Mouse (Mus musculus) forelimb bud, embryonic 11.5 days (tissue): ENCODE results near the gene Suds3.
A peak's percentile ranks its signal among the peaks of the same experiment; 100 is the strongest.

Experiments
- DNase-seq: peaks from one replicate; pipeline ENCODE4 v3.0.0-alpha.2; 2012; ENCODE audit warnings: low read depth, low spot score

Gene Suds3

DNA sequence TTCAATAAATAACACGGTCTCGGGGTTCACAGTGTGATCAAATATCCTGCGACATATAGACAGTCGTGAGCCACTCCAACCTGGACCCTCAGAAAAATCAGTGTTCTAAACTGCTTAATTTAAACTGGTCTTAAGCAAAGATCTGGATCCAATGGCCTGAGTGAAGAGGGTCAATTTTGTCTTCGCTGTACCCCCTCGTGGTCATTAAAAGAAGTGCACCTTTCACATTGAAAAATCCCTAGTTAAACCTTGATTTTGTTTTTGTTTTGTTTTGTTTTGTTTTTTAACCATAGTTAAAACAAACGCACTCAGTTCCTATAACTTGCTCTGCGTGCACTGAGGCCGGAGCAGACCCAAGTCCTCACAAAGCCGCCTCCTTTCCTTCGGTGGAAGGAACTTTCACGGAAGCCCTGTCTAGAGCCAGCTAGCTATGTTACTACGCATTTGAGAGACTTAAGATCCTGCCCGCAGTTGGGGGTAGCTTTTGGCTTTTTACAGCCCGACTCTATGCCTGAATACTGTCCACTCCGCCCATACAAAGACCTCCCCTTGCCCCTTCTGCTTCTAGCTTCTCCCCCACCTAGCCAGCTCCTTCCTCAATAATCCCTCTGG is 1.2 kb downstream of the Suds3 start:
- DNase-seq: no peak

GRCm38 (mm10) chr5:117113330-117113729 is 2.6 kb downstream of the Suds3 start:
- DNase-seq: no peak

DNA sequence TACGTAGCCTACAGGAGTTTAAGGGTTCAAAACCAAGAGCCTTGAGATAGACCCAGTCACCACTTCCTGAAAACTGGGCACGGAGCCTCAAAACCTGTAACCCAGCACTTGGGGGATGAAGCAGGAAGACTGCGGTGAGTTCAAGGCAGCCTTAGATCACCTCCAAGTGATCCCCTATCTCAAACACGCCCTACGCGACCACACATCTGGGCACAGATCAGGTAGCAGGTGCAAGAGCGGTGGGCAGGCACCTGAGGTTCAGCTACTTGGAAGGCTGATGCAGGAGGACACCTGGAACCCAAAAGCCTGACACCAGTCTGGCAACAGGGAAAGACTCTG is 4.2 kb downstream of the Suds3 start:
- DNase-seq: no peak

GRCm38 (mm10) chr5:117111064-117111773 is 4.7 kb downstream of the Suds3 start:
- DNase-seq: no peak

- no peak for DNase-seq
Observed at GRCm38 (mm10) chr5:117109522-117109921, 6.4 kb downstream of the Suds3 start.

DNA sequence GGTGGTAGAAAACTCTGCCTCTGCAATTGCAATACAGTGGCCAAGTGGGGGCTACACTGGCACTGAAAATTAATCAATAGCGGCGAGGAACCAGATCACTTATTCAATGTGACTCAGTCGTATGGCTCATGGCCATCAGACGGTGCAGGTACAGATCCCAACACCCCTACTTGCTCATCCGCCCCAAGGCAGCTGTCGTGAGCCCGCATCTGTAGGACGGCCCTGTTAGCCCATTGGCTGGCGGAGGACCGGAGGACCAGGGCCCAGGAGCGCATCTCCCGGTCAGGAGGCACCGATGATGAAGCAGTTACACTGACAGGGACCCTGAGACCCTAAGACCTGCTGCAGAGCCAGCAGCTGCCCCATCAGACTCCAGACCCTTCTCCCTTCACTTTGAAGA is 7.2 kb downstream of the Suds3 start:
- DNase-seq: no peak

DNA sequence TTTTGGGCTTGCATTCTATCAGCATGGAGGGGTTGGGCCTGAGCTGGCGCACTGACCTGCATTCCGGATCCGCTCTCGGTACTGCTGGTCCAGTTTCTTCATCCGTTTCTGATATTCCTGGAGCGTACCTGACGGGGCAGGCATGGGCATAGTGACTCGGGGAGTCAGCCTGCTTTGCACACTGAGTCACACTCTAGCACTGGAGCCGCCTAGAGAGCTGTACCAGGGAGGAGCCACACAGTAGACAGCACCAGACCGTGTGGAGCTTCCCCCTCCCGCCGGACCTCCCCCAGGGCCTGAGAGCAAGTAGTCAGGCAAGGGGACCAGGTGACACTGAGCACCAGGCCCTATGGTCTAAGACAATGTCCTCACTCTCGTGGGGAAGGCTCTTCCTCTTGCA is 7.6 kb downstream of the Suds3 start:
- no peak for DNase-seq

DNA sequence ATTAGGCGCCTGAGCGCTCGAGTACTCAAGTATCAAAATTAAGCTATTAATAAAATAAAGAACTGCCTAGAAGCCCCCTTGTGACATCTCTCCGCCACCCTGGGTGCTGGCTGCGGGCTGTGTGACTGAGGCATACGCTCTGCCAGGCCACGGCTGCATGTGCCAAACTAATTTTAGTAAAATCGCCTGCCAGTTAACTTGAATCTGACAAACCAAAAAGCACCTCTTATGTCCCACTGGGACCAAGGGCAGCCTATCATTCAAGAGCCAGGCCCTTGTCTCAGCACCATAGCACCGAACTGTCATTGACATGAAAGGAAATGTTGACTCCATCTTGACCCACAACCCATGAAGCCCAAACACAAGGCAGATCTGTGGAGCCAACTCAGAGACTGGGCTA is 10.2 kb downstream of the Suds3 start:
- no peak for DNase-seq

- DNase-seq: no peak
Observed at GRCm38 (mm10) chr5:117104329-117104728, 11.6 kb downstream of the Suds3 start.

- DNase-seq: no peak
Observed at GRCm38 (mm10) chr5:117103194-117103929, 12.6 kb downstream of the Suds3 start.

DNA sequence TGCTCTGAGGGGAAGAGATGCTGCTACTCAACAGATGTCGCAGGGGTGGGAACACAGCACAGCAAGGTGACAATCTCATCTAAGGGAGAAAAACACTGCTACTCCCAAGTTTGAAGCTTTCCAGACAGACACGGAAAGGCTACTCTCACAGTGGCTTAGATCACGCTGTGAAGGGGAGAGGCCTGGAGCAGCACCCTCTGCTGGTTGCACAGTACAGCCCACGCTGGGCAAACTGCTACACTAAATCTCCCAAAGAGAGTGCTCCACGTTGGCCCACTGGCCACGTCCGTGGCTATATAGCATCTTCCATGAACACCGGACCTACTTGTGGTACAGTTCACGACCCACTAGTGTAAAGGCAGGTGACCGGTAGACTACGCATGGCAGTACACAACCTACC is 16.2 kb downstream of the Suds3 start:
- no peak for DNase-seq

DNA sequence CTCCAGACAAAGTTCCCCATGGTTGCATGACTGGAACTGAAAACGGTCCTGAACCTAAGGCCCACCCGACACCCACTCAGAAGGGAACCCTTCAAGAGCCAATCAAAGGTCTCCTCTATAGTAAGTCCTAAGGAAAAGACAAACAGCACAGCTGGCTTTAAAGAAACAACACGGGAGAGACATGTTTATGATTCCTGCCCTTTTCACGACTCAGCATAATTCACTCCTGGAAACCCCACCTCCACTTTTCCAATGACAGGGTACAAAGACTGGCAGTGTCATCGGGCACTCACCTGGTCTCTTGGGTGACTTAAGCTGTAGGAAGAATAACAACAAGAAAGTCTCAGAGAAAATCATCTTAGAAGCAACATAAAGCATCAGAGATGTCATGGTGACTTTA is 16.9 kb downstream of the Suds3 start:
- no peak for DNase-seq

- peak; percentile 56 for DNase-seq
Observed at GRCm38 (mm10) chr5:117096716-117097115, 19.2 kb downstream of the Suds3 start.

- peak; percentile 65 for DNase-seq
Observed at GRCm38 (mm10) chr5:117094431-117094830, 21.5 kb downstream of the Suds3 start.

DNA sequence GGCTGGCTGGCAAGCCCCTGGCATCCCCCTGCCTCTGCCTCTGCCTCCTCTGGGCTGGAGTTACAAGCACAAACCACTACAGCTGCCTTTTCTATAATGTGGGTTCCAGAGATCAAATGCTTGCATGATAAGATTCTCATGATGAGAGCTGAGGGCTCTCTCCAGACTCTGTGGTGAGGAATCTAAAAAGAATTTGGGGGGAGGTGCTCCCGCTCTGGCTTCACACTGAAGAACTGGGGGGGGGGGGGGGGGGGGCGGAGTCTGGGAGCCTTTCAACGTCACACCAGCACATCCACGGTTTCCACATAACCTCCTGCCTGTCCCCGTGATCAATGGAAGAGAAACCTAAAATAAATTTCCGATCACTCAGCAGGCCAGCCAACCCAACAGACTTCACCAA is 26.1 kb downstream of the Suds3 start:
- DNase-seq: no peak

DNA sequence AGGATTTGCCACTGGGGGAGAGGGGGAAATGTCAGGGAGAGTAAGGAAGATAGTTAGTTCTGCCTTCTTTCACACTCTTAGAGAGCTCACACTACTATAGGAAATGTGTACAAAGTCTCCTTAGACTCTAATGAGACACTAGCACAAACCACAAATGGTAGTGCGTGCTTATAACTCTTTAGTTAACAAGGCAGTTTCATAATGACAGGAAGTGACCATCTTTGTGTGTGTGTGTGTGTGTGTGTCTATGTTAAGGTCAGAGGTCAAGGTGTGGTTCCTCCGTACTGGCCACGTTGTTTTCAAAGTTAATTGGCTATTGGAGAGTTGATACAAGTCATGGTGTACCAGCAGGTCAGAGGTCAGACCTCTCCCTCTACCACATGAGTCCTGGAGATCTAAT is 26.8 kb downstream of the Suds3 start:
- DNase-seq: no peak

- DNase-seq: no peak
Observed at GRCm38 (mm10) chr5:117087718-117088117, 28.2 kb downstream of the Suds3 start.

DNA sequence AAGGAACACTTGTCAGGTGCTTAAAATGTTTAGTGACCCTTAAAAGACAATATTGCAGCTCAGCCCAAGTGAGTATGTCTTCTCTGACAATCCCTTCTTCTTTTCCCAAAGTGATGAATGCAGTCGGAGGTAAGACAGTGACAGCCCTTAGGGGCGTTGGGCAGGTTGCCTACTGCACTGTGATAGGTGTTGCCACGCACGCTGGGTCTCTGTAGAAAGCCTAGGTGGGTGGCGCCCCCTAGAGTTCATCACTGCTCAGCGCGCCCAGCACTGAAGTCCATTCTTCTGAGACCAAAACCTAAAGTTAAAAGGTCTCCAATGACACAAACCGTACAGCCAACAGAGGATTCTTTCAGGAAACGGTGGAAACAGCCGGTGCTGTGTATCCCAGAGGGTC is 46.4 kb downstream of the Suds3 start:
- DNase-seq: peak; percentile 34

GRCm38 (mm10) chr5:117068808-117069497 is 47.0 kb downstream of the Suds3 start:
- DNase-seq: peak; percentile 24

- DNase-seq: no peak
Observed at GRCm38 (mm10) chr5:117068181-117068580, 47.7 kb downstream of the Suds3 start.

- DNase-seq: no peak
Observed at GRCm38 (mm10) chr5:117061251-117061650, 54.7 kb downstream of the Suds3 start.

GRCm38 (mm10) chr5:117060484-117061130 is 55.3 kb downstream of the Suds3 start:
- no peak for DNase-seq
